Mouse (Mus musculus) frontal cortex, postnatal 25 days (tissue): Measurements from ENCODE around the gene Dync1li2.
A peak's percentile ranks its signal among the peaks of the same experiment; 100 is the strongest.

ENCODE experiments used
- DNase-seq, 2 experiments: peaks; one replicate each; pipeline ENCODE4 v3.0.0; 2022; ENCODE audit warnings: low spot score in 2 of 2

The Dync1li2 gene

DNA sequence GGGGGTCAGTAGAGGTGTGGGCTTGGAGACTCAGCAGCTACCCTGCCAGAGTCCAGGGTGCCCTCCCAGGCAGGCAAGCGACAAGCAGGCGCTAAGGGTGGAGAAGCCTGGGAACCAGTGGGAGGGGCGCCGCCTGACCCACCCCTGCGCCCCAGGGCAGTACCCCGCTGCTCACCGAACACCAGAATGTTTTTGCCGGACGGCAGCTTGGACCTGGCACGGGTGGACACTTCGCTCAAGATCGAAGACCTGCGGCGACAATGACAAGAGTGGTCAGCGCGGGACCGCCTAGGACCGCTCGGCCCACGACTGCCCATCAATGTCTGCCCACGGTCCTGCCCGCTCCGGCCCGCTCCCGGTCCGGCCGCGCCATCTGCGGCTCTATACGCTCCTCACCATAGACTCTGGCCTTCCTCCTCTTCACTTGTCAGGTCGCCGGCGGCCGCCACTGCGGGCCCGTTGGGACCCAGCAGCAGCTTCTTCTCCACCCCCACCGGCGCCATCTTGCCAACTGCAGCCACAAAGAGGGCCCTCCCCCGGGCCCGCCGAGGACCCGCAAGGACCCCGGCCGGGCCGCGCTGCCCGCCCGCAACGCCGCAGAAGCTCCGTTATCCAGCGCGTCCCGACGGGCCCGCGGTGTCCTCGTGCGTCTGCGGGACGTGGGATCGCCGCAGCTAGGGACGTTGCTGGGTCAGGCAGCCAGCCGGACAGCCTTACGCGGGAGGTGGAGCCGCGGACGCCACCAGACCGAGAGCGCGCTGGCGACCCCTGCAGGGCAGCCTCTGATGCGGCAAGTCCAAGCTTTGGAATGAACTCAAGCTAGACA lies at the start of gene Dync1li2:
Gene Dync1li2, minus strand, starts transcription at position 749 of the 826 bp plus-strand sequence.
- DNase-seq: peak; percentile 86 to 90

DNA sequence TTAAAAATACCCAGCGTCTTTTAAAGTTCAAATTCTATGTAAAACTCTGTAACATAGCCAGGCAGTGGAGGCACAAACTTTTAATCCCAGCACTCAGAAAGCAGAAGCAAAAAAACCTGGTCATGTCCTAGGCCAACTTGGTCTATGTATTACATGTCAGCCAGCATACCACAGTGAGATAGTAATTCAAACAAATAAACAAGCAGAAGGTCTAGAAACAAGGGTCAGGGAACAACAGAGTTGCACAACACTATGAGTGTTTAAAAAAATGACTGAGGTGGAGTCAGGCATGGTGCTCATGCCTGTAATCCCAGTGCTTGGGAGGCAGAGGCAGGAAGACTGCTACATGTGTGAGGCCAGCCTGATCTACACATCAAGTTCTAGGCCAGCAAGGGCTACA lies 36.2 kb upstream of the Dync1li2 start:
- no peak for DNase-seq

DNA sequence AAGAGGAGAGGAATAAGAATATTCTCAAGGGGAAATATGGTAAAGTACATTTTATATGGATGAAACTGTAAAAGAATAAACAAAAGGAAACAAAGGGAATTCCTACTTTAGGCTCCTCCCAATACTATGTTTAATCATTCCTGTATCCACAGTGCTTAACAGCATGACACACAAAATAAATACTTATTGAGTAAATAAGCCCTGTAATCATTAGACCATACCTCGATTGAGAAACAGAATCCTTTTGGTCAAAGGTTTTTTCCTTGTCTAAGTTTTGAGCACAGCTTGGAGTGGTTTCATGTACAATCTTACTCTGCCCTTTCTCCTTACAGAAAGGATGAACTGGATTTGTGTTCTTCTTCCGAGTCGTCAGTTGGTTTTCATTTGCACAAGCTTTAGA lies 29.6 kb upstream of the Dync1li2 start:
- no peak for DNase-seq

DNA sequence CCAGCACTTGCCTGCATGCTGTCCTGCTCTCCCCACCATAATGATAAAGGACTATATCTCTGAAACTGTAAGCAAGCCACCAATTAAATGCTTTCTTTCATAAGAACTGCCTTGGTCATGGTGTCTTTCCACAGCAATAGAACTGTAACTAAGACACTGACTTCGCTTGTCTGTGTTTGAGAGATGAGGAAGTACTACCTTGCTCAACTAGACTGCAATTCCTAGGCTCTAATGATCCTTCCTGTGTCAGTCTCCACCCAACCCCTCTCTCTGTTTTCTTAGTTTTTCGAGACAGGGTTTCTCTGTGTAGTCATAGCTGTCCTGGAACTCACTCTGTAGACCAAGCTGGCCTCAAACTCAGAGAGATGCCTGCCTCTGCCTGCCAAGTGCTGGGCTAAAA lies 24.6 kb upstream of the Dync1li2 start:
- no peak for DNase-seq

GRCm38 (mm10) chr8:104452177-104452576 lies 9.3 kb upstream of the Dync1li2 start:
- DNase-seq: no peak

DNA sequence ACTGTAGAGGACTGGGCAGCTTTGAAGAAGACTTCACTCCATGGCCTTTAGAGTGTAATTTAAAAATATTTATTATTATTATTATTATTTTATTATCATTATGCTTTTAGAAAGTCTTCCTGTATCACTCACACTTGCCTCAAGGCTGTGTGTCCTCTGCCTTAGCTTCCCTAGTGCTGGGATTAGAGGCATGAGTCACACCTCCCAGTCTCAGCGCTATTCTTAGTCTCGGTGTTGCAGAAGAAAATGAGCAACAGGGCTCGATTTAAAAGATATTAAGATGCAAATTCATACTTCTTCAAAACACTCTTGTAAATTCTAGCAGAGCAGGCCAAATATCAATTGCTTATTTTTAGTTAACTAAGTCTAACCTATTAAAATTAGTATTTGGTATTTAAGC lies 5.9 kb upstream of the Dync1li2 start:
- DNase-seq: no peak

DNA sequence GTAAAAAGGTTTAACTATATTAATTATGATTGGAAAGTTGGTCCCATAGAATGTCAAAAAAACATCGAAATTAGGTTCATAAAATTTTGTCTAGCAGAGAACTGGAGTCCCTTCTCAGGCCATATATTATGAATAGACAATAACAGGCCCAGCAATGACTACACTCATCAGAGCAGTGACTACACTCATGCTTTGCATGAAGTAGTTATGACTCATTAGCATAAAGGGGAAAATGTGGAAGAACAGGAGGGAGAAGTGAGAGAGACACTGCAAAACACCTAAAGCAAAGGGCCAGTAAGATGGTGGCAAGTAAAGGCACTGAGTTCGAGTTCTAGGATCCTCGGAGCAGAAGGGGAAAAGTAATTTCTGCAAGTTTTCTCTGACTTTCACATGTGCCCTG lies 3.2 kb upstream of the Dync1li2 start:
- DNase-seq: no peak

DNA sequence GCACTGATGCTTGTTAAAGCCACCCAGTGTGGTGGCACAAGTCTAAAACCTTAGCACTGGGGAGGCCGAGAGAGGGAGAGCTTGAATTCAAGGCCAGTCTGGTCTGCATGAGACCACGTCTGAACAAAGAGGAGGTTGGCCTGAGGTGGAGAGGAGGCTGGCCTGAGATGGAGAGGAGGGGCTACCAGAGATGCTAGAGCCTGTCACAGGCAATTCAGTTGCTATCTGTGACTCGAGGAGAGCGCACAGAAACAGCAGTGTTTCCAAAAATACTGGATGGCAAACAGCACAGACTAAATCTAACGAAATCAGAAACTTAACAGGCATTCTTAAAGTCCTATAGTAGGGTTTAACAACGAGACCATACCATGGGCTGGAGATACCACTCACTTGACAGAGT lies 2.4 kb upstream of the Dync1li2 start:
- no peak for DNase-seq

DNA sequence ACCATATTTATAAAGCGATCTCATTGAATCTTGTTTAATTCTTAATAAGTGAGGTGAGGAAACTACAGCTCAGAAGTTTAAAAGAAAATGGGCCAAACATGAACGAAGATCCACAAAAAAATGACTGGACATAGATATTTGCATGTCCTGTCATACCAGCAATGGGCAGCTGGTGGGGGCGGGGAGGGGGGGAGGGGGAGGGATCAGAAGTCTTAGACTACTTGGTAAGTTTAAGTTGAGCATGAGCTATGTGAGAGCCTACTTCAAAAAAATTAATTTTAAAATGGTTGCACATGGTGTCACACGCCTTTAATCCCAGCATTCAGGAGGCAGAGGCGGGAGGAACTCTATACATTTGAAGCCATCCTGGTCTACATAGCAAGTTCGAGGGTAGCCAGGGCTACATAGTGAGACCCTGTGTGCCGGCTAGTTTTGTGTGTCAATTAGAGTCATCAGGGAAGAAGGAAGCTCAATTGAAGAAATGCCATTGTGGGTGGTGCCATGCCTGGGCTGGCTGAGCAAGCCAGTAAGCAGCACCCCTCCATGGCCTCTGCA lies 355 bp upstream of the Dync1li2 start:
- DNase-seq: no peak

DNA sequence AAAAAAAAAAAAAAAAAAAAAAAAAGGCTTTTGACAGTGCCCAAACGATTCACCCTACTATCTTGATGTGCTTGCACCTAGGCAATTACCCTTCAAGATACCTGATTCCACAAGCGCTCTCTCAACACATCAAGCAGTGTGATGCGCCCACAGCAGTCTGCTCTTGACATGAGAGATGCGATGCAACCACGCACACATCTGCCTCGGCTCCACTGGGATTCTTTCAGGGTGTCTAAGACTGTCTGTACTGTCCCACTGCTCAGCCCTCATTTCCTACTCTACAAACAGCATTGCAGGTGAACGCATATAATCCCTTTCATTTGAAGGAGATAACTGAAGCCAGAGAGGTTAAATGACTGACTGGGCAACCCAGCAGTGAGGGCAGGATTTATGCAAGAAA lies 1.2 kb downstream of the Dync1li2 start:
- no peak for DNase-seq

- no peak for DNase-seq
Observed at GRCm38 (mm10) chr8:104439461-104439860, 3.4 kb downstream of the Dync1li2 start.

DNA sequence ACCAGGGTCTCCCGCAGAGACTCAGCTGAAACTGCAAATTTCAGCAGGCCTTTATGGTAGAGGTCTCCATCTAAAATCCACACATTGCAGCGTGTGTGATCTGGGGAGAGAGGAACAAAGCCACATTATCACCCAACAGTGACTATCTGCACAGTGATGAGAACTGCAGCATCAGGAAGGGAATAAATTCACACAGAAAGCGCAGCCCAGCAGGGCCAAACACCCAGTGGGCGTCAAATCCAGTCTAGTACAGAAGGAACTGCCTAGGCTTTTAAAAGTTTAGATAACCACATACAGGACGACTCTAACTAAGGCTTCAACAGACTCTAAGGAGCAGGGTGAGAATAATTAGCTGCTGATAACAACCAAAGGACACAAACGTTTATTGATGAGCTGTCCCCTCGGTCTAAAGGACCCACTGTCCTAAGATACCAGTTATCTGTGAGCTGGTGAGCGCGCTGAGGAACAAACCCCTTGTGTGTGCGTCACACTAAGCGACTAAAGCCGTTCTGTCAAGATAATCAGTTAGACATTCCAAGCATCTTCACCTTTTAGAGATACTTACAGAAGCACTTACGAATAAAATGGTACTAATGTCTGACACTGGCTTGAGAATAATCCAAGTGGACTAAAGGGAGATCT lies 5.2 kb downstream of the Dync1li2 start:
- DNase-seq: no peak

GRCm38 (mm10) chr8:104436591-104436990 lies 6.3 kb downstream of the Dync1li2 start:
- no peak for DNase-seq

DNA sequence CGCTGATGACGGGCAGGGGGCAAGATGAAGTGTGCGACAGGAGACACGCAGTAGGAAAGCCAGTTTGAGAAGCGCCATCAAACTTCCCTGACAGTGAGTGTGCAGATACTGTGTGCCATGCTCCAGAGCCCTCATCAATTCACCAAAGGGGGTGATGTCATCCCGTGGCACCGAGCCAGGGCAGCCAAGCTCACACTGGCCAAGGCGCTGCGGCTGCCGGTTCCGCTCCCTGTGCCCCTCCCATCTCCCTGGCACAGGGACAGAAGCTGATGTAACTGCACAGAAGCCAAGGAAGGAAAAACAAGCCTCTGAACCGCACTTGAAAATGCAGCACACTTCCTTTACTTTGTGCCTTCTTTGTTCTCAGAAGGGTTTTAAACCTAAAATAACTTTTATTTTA lies 6.8 kb downstream of the Dync1li2 start:
- DNase-seq: peak; percentile 95

DNA sequence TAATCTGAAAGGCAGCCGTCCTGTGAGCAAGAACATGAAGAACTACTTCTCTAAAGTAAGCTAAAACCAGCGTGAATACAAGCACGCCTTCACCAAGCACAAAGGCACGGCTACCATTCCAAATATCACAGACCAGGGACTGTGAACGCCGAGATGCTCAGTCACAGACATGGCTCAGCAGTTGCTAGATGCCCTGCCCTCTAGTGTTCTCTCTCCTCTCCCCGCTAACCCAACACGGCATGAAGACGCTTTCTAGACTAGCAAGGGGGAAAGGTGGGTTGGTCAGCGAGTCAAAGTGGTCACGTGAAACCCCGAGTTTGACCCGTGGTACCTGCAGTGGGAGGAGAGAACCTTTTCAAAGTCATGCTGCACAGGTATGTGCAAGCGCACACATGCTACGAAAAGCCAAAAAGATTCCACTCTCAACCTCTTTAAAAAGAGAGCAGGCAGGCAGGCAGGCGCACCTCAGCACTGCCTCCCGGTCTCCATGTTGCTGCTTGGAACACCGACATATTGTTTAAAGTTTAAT lies 8.0 kb downstream of the Dync1li2 start:
- DNase-seq: no peak

DNA sequence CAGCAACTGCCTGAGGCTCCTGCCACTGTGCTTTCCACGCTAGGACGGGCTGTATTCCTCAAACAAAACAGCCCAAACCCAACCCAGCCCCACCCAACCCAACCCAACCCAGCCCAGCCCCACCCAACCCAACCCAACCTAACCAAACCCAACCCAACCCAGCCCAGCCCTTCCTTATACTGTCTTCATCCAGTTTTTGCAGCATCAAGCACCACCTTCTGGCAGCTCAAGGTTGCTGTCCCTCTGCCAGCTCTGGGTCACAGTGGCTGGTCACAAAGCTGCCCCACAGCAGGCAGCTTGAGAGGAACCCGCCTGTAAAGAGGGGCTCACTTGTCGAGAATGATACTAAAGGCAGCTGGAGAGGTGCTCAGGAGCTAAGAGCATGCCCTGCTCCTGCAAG lies 8.6 kb downstream of the Dync1li2 start:
- no peak for DNase-seq

GRCm38 (mm10) chr8:104433191-104433842 lies 9.5 kb downstream of the Dync1li2 start:
- DNase-seq: no peak

GRCm38 (mm10) chr8:104432656-104433055 lies 10.2 kb downstream of the Dync1li2 start:
- DNase-seq: no peak

- no peak for DNase-seq
Observed at GRCm38 (mm10) chr8:104430230-104430629, 12.6 kb downstream of the Dync1li2 start.

DNA sequence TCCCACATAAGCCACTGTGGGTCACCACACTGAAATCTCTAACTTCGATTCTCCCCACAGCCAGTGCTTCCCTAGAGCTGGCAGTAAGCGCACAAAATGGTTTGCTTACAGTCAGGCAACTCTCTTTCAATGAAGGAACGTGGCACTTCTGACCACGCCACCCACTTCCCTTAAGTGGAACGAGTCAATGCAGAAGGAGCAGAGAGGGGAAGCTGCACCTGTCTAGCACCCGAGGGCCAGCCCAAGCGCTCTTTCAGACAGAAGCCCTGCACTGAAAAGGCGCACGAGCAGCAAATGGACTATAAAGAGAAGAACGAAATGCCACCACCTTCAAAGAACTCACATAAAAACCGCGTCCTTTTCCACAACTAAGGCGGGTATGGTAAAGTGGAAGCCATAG lies 15.1 kb downstream of the Dync1li2 start:
- no peak for DNase-seq

DNA sequence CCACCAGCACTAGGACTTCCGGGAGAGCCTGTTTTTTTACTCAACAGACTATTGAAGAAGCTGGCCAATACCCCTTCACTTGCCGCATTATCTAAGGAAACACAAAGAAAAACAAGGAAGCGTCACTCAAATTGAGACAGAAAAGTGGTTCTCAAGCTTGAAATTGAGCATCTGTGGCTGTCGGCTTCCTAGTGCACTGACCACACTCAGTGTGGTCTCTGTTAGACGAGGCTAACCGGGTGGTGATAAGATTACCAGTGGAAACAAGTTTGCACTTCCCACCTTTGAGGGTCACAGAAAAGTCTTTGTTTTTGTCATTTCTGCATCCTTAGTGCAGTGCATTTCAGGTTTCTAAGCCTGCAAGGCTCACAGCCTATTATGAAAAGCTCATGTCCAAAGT lies 20.5 kb downstream of the Dync1li2 start:
- DNase-seq: no peak

GRCm38 (mm10) chr8:104416022-104416421 lies 26.8 kb downstream of the Dync1li2 start:
- DNase-seq: no peak
